Mouse (Mus musculus): ENCODE measurements around the gene Rpl35.

GRCm38 (mm10) chr2:39003106-39003505 lies 2.3 kb downstream of the Rpl35 start:
- TF ChIP-seq CTCF (IDR thresholded peaks at IDR 0.05; ENCODE audit: low read depth, low read length) (no peak), POLR2A (IDR thresholded peaks at IDR 0.05; ENCODE audit: borderline replicate concordance, low read depth, low read length) (no peak)

Measured in bone marrow macrophage, adult 2 months (primary cell).